Mouse (Mus musculus) retina, postnatal 7 days (tissue): ENCODE results near the gene Chd8.
"Not testable (repeated sequence)": the region's sequence is repeated elsewhere in the genome, so short reads cannot be mapped to it uniquely, and the experiment has no call there.

Experiments used
- DNase-seq: peaks from one replicate; pipeline ENCODE4 v3.0.0-alpha.2; 2012; ENCODE audit warnings: low read depth, low spot score

Gene Chd8

GRCm38 (mm10) chr14:52257484-52258213 is at the start of gene Chd8:
Chd8 (minus strand) TSS chr14:52257780.
- peak; percentile 94 for DNase-seq

- DNase-seq, result no peak
Measured at GRCm38 (mm10) chr14:52306100-52306499, 48.5 kb upstream of the Chd8 start.

- DNase-seq, result peak; percentile 91
Measured at GRCm38 (mm10) chr14:52304644-52305271, 47.2 kb upstream of the Chd8 start, which contains the start of gene Mettl3. Mettl3 (minus strand) TSS chr14:52305128.

- not testable (repeated sequence) for DNase-seq
Measured at GRCm38 (mm10) chr14:52303517-52303916, 45.9 kb upstream of the Chd8 start.

GRCm38 (mm10) chr14:52295558-52296264 is 38.1 kb upstream of the Chd8 start:
- peak; percentile 11 for DNase-seq

GRCm38 (mm10) chr14:52284191-52284590 is 26.6 kb upstream of the Chd8 start:
- DNase-seq, result no peak

GRCm38 (mm10) chr14:52283629-52284028 is 26.0 kb upstream of the Chd8 start:
- no peak for DNase-seq

- no peak for DNase-seq
Measured at GRCm38 (mm10) chr14:52279747-52280120, 22.2 kb upstream of the Chd8 start.

- peak; percentile 100 for DNase-seq
Measured at GRCm38 (mm10) chr14:52278932-52279746, 21.6 kb upstream of the Chd8 start, which contains the start of the genes Tox4 and Rab2b. Tox4 (plus strand) TSS chr14:52279146. Rab2b (minus strand) TSS chr14:52279545.

GRCm38 (mm10) chr14:52277210-52277609 is 19.6 kb upstream of the Chd8 start:
- DNase-seq, result no peak

GRCm38 (mm10) chr14:52272781-52273180 is 15.2 kb upstream of the Chd8 start:
- DNase-seq, result no peak

- DNase-seq, result no peak
Measured at GRCm38 (mm10) chr14:52256311-52257175, 1.0 kb downstream of the Chd8 start.

- DNase-seq, result no peak
Measured at GRCm38 (mm10) chr14:52246129-52246528, 11.5 kb downstream of the Chd8 start.

GRCm38 (mm10) chr14:52244690-52245042 is 12.9 kb downstream of the Chd8 start:
- no peak for DNase-seq

GRCm38 (mm10) chr14:52244041-52244689 is 13.4 kb downstream of the Chd8 start:
- peak; percentile 100 for DNase-seq

GRCm38 (mm10) chr14:52236216-52236615 is 21.4 kb downstream of the Chd8 start:
- DNase-seq, result no peak

- no peak for DNase-seq
Measured at GRCm38 (mm10) chr14:52235165-52235564, 22.4 kb downstream of the Chd8 start.

GRCm38 (mm10) chr14:52232249-52232648 is 25.3 kb downstream of the Chd8 start:
- DNase-seq, result no peak

GRCm38 (mm10) chr14:52225972-52226371 is 31.6 kb downstream of the Chd8 start:
- no peak for DNase-seq

GRCm38 (mm10) chr14:52217261-52217660 is 40.3 kb downstream of the Chd8 start:
- no peak for DNase-seq
